Mouse (Mus musculus) lung, postnatal 25 days (tissue): ENCODE data around the gene Gm17657.
"Not testable (repeated sequence)": the region's sequence is repeated elsewhere in the genome, so short reads cannot be mapped to it uniquely, and the experiment has no call there.

ENCODE experiments used
- DNase-seq: peaks from one replicate; pipeline ENCODE4 v3.0.0; 2022; ENCODE audit warnings: low spot score

Gene Gm17657

DNA sequence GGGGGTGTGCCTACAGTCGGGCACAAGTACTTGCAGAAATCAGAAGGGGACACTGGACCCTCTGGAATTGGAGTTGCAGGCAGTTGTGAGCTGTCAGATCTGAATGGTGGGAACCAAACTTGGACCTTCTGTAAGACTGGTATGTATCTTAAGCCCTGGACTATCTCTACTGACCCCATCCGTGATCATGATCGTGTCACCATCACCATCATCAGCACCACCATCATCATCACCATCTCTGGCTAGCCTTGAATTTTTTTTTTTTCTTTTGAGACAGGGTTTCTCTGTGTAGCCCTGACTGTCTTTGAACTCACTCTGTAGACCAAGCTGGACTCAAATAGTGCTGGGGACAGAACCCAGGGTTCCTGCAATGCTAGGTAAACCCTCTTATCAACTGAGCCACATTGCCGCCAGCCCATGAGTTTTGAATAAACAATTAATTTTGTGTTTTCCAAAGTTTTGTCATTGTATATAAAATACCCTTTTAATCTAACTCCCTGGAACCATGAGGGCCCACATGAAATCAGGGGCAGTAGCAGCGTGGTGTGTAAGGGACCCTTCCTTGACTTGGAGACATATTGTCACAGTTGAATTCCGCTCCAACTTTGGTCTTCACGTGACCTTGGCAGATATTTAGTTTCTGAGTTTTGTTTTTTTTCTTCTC lies 47.3 kb downstream of the Gm17657 start:
- no peak for DNase-seq

DNA sequence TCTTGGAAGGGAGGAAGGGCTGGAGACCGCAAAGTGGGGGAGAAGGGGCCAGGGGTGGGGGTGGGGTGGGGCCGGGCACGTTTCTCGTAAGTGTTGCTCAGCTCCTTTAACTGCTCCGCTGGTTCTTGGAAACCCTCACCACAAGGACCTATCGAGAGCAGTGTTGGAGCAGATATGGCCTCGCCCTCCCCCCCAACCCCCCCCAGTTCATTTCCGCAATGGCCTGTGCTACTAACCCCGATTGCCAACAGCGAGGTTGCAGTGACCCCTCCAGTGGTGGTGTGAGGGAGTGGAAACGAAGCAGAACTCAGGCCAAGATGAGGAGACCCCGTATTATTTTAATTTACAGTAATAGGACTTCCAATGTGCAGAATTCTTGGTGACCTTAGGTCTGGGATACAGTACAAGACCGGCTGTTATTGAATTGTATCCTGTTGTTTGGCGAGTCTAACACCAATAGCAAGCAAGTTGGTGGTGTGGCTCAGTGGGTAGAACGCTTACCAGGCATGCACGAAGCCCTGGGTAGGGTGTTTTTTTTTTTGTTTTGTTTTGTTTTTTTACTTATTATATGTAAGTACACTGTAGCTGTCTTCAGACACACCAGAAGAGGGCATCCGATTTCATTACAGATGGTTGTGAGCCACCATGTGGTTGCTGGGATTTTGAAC lies 48.5 kb downstream of the Gm17657 start:
- DNase-seq: no peak

DNA sequence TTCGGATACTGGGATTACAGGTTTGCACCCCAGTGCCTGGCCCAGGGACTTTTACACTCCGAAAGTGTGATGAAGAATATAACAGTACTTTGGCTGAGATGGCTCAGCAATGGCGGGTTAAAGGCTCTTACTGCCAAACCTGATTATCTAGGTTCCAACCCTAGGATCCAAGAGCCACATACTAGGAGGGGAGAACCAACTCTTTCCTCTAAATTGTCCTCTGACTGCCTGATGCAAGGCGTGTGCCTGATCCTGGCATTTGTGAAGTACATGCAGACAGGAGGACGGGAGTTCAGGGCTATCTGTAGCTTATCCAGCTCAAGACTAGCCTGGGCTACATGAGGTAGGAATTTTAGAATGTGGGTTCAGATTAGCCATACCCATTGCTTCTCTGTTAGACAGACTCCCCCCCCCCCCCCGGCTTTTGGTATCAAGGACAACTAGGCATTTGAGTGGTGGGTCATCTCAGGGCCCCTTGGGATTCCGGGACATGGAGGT lies 49.1 kb downstream of the Gm17657 start:
- no peak for DNase-seq

DNA sequence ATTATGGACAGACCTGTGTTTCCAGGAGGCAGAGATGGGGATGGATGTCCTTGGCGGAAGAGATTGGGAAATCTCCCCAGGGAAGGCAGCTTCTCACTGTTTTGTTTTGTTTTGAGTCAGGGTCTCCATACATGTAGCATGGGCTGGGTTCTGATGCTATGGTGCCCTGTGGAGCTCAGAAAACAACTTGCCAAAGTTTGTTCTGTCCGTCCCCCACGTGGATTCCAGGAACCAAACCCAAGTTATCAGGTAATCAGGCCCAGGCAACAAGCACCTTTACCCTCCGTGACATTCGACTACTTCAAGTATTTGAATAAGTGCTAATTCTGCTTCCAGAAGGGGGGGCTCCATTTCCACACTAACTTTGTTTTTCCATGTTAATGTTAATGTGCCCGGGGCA lies 49.9 kb downstream of the Gm17657 start:
- DNase-seq: no peak

DNA sequence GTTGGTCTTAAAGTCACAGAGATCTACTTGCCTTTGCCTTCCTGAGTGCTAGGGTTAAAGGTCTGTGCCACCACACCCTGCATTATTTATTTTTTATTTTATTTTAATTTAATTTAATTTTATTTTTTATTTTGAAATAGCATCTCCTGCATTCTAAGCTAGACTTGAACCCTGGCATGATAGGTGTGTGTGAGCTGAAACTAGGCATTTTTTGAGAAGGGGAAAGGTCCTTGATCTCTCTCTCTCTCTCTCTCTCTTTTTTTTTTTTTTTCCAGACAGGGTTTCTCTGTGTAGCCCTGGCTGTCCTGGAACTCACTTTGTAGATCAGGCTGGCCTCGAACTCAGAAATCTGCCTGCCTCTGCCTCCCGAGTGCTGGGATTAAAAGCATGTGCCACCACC lies 50.5 kb downstream of the Gm17657 start:
- not testable (repeated sequence) for DNase-seq

DNA sequence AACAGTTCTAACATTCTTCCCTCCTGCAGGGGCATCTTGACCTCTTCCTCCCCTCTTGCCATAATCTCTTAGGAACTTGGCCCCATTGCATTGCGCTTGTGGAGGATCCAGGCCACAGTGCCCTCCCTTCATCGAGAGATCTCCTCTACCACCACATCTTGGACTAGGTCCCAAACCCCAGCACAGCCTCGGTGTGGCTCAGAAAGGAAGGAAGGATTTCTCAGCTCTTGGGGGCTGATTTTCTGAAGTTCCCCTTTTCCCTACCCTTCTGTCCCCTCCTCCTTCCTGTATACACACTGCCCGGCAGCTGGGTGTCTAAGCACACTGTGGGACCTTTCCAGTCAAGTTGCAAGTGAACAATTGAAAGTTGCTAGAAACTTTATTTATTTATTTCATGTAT lies 51.4 kb downstream of the Gm17657 start:
- no peak for DNase-seq

DNA sequence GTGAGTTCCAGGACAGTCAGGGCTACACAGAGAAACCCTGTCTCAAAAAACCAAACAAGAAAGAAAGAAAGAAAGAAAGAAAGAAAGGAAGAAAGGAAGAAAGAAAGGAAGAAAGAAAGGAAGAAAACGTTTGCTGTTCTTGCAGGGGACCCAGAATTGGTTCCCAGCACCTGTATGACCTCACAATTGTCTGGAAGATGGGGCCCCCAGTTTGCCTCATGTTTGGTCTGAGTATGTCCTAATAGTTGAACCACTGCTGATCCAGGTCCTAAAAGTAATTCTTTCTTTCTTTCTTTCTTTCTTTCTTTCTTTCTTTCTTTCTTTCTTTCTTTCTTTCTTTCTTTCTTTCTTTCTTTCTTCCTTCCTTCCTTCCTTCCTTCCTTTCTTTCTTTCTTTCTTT lies 52.0 kb downstream of the Gm17657 start:
- DNase-seq: not testable (repeated sequence)

DNA sequence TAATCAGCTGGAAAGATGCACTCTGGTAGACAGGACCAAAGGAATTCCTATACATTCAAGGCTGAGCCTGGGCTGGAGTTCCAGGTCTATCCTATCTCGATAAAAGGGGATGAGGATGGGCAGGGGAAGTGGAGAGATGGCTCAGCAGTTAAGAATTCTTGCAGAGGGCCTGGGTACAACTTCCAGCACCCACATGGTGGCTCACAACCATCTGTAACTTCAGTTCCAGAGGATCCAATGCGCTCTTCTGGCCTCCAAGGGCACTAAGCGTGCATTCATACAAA lies 52.4 kb downstream of the Gm17657 start:
- DNase-seq: no peak

DNA sequence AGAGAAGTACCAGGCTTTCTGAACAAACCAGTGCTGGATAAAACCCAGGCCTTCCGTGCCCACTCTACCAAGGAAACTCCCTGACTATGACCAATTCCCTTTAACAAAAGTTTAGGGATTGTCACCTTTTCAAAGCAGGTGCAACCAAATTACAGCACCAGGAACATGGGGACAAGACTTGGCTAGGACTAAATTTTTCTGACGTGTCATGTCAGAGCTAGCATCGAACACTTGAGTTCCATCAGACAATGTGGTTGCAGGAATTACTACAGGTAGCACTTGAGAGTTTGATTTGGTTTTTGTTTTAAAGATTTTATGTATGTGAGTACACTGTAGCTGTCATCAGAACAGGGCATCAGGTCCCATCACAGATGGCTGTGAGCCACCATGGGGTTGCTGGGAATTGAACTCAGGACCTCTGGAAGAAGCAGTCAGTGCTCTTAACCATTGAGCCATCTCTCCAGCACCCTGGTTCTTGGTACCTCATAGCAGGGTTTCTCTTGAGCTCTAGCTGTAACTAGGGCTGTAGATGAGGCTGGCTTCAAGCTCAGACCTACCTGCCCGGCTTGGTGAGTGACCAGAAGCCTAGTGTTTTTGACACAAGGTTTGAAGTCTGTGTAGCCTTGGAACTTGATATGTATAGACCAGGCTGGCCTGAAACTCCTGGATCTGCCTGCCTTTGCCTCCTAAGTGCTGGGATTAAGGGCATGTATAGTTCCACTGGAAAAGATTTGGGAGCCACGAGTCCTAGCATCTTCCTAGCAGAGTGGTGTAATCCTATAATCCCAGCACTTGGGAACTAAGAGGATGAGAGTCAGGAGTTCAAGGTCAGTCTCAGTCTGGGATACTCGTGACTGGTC lies 53.0 kb downstream of the Gm17657 start:
- DNase-seq: no peak

DNA sequence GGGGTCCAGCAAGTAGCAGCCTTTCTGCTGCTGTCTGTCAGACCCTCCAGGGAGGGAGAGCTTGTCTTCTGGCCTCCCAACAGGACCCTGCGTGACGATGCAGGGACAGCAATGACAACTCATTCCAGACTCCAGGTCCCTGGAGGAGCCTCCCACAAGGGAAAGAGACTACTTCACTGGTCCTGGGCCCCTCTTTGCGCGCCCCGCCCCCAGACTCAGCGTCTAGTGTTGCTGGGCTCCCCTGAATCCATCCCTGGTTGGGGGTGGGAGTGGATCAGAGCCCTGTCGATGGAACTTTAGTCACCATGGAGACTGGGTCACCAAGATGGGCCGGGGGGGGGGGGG lies 54.7 kb downstream of the Gm17657 start:
- DNase-seq: no peak

DNA sequence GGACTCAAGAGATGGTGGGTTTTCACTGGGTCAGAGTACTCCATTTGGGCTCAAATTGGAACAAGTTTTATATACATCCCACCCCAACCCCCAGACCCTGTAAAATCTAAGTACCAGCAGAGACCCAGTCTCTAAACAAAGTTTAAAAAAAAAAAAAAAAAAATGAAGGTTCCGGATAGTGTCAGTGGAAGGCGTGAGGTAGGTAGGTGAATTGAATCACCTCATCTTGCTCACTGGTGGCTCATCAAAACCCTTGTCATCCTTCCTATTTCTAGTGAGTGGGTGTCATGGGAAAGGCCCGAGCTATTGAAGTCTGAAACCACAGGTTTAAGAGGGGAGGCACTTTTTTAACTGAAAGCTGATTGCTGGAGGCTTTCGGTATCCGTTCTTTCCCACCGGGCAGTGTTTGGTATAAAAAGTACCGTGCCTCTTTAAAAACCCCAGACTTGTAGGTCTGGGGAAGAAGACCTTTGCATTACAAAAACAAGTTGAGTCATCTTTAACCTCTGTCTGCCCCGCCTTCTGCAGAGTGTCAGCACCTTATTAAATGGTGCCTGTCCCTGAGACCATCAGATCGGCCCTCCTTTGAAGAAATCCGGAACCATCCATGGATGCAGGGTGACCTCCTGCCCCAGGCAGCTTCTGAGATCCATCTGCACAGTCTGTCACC lies 55.2 kb downstream of the Gm17657 start:
- no peak for DNase-seq

DNA sequence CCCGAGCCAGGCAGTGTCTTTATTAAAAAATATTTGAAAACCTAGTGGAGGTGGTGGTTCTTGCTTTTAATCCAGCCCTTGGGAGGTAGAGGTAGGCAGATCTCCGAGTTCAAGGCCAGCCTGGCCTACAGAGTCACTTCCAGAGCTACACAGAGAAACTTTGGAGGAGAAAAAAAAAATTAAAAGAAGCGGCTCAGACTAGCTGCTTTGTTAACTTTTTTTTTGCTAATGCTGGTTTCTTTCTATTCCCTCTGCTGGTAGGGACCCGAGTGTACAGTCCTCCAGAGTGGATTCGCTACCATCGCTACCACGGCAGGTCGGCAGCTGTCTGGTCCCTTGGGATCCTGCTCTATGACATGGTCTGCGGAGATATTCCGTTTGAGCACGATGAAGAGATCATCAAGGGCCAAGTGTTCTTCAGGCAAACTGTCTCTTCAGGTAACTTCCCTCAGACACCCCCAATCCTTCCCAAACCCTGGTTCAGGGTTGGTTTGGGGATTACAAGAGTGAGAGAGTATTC lies 55.9 kb downstream of the Gm17657 start:
- DNase-seq: no peak

DNA sequence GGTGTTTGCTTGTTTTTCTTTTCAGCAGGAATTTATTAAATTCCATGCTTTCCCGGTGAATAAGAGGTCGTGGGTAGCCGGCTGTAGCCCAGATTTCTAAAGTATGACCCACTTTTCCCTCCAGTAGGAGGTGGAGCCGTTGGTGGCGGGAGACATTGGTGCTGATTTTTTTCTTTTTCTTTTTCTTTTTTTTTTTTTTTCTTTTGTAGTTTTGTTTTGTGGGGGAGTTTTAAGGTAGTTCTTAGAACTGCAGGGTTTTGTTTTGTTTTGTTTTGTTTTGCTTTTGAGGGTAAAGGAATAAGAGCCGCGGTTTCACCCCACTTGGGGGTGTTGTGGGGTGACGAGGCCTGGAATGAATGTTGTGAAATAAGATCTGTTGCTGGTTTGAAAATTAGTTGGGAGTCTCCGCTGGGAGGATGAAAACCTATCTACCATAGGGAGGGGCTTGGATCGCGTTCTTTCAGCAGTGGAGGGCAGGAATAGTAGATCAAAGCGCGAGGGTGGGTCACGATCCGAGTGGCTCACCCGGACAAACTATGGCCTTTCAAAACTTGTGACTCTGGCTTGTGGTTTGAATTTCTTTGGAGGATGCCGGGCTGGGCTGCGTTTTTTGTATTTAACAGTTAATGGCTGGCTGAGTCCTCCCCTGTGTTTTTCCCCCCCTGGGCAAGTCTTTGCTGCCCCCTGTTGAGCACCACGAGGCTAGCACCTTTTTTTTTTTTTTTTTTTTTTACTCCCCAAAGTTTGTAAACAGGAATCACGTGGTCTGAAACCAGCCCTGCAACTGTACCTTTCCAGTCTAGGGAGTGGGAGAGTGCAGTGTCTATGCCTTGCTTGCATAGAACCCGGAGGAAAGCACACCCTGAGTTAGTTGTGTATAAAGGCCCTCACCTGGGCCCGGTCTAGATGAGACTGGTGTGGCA lies 56.9 kb downstream of the Gm17657 start:
- DNase-seq: peak; percentile 76

DNA sequence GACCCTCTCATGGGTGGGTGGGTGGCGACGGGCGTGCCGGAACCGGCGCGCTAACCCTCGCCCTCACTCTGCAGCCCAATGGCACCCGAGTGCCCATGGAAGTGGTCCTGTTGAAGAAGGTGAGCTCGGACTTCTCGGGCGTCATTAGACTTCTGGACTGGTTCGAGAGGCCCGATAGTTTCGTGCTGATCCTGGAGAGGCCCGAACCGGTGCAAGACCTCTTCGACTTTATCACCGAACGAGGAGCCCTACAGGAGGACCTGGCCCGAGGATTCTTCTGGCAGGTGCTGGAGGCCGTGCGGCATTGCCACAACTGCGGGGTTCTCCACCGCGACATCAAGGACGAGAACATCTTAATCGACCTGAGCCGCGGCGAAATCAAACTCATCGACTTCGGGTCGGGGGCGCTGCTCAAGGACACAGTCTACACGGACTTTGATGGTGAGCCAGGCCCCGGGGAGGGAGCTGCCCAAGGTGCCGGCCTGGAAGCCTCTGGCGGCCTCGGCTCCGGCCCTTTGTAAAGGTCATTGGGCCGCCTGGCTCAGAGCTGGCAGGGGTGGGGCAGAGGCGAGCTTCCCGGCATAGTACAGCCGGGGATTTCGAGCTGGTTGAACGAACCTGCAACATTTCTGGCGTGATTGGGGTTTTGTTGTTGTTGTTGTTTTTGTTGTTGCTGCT lies 57.7 kb downstream of the Gm17657 start:
- peak; percentile 67 for DNase-seq

DNA sequence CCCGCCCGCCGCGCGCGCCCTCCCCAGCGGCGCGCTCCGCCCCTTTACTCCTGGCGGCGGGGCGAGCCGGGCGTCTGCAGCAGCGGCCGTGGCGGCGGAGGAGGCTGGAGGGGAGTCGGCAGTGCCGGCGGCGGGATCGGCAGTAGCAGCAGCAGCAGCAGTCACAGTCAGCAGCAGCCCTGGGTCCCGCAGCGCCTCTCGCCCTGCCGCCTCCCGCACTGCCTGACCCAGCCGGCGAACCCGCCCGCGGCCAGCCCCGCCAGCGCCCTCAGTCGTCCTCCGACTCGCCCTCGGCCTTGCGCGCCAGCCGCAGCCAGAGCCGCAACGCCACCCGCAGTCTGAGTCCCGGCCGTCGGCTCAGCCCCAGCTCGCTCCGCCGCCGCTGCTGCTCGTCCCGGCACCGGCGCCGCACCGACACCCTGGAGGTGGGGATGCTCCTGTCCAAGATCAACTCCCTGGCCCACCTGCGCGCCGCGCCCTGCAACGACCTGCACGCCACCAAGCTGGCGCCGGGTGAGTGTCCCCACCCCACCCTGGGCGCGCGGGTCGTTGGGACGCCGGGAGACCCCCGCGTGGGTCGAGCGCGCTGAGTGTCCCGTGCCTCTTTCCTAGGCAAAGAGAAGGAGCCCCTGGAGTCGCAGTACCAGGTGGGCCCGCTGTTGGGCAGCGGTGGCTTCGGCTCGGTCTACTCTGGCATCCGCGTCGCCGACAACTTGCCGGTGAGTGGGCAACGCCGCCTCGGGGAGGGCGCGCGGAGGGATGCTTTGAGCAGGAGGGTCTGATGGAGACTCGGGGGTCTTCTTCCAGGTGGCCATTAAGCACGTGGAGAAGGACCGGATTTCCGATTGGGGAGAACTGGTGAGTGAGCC lies 58.5 kb downstream of the Gm17657 start, which contains the start of gene Pim1:
Pim1 (plus strand) TSS at position 41 of the 869 bp plus-strand sequence.
- DNase-seq: no peak

DNA sequence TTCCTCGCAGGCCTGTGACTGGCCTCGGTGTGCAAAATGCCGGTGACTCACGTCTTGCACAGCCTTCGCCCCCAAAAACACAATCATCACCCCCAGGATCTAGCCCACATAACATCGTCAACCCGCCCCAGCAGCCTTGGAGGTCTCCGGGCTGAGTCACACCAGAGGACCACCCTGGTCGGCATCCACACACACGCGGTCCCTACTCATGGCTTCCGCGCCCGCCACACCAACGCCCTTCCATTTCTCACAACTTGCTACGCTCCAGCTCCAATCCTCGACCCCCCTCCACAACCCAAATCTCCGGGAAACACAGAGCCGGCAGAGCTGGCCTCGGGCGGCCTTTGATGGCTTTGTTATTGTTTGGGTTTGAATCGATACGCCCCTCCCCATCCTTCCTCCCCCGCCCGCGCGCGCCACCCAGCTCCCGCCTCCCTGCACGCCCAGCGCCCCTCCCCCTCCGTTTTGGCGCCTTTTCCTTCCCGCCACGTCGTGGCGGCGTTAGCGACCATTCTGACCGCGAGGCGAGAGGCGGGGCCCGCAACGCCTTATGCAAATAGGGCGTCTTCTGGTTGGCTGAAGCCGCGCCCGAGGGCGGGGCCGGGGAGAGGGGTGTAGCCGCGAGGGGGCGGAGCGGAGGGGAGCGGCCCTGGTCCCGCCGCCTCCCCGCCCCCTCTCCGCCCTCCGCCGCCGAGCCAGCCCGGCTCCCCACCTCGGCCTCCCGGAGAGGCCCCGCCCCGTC lies 59.3 kb downstream of the Gm17657 start:
- DNase-seq: peak; percentile 98

DNA sequence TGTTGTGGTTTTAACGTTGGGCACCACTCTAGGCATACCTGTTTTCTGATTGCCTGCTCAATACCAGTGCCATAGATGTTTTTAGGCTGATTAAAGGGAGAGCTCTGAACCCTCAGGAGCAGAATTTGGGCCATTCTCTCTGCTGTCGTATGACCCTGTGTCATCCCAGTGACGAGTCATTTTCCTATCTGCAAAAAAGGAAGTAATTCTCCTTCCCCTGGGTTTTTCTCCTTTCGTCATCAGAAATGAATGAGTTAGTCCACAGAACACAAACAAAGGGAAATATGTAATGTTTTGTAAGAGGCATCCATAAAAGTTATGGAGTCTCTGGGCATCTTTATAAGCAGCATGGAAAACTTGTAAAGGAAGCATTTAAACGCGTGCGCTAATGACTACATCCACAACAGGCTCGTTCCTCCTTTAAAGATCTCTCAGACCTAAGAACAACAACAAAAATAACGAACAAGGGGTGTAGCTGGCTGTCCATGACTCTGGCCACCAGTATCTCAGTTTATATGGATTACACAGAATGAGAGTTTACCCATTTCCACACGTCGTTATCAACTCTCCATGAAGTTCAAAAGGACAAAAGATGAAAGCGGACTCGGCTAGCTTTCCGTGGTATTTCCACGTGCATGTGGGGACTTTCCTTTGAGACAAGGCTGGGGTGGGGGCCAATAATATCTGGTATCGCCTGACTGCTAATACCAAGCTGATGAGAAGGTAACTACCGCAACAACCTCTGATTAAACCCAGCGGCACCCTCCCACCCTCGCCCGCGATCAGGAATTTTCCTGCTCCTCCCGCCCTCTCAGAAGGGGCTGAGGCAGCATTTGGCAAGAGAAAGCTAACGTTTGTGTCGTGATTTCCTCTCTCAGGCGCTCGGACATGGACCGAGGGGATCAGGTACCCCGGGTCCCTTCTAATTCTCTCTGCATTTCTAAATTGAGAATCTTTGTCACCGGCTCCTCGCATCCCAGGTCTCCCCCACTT lies 60.2 kb downstream of the Gm17657 start:
- peak; percentile 48 for DNase-seq
